Mouse (Mus musculus): Measurements from ENCODE around the gene Gm28557. TPM values are rescaled to one million over a fixed set of nuclear protein-coding genes. Genes with fewer than 3 reads are reported as not detected.

Gene Gm28557
- total and polyA plus RNA-seq, 2 experiments from 2014 or later = 0.89 to 3.1 TPM

DNA sequence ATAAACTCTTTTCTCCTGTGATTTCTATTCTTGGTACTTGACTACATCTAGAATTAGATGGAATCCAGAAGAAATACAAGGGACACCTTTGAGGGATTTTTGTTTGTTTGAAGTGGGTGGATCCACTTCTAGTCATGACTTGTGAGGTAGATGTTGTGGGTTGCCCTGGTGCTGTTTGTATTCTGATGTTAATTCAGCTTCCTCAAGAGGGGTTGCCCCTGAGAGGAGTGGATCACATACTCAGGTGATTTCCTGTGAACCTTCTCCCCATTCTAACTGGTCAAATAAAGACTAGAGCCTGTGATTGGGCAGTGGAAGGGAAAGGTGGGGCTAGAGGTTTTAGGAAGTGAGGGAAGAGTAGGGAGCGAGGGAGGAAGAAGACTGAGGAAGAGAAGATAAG lies 26.5 kb downstream of the Gm28557 start:
- H3K9me3 ChIP-seq (ENCODE audit: low read length) = no peaks in the 10 kb centered on the region
- 75% methylated on average over 1 of the region's 1 CpGs for WGBS
- no peak for TF ChIP-seq CTCF (IDR thresholded peaks at IDR 0.05)
- peak overlapping the region; percentile 77 for H3K27ac ChIP-seq (ENCODE audit: low read depth, low read length)
- peak overlapping the region; percentile 71 for H3K4me3 ChIP-seq (ENCODE audit: low read depth, low read length)
- ATAC-seq (ENCODE audit: low FRiP score) = peak; percentile 18; the same call in 1 of the 2 replicates
- peak overlapping the region; percentile 75 for H3K4me2 ChIP-seq (ENCODE audit: low read depth, low read length, poor library complexity, severe bottlenecking)
- no peak for DNase-seq (ENCODE audit: low spot score)
- peak overlapping the region; percentile 40; the same call in 1 of the 2 replicates for H3K9ac ChIP-seq (replicated peaks; ENCODE audit: low read length, poor library complexity, severe bottlenecking)
- no peaks in the 10 kb centered on the region for H3K27me3 ChIP-seq (ENCODE audit: insufficient read depth, low read length)
- 0 out of 2 replicates have a peak, but pooled peaks cover 6% of the 10 kb centered on the region for H3K36me3 ChIP-seq (ENCODE audit: insufficient read depth, low read length)
- H3K4me1 ChIP-seq (ENCODE audit: insufficient read depth, low read length) = no peaks in the 10 kb centered on the region

DNA sequence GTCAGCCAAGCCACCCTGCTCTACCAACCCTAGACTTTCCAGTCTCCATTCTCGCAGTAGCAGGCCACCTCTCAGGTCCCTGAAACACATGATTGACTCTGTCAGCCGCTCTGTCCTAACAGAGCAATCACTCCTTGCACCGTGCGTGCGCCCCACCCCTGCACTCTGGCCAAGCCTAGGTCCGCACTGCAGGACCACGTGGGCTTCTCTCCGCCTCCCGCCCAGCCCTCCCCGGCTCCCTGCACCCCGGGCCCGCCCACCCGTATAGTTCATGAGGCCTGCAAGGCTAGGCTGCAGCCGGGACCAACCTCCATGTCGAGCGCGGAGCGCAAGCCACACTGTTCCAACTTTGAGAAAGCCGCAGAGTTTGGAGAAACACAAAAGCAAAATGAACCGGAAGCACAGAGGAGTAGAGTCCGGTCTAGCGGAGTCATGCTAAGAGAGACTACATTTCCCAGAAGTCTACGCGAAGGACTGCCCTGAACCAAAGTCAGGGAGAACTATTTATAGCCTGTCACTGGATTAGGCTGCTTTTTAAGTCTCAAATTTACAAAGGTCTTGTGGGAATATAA lies 27.2 kb downstream of the Gm28557 start:
- Histone ChIP-seq H3K4me1 (ENCODE audit: insufficient read depth, low read length) (no peaks in the 10 kb centered on the region), H3K9me3 (ENCODE audit: low read length) (no peaks in the 10 kb centered on the region), H3K4me2 (ENCODE audit: low read depth, low read length, poor library complexity, severe bottlenecking) (peak overlapping the region; percentile 75), H3K4me3 (ENCODE audit: low read depth, low read length) (peak overlapping the region; percentile 71), H3K27ac (ENCODE audit: low read depth, low read length) (peak overlapping the region; percentile 77), H3K27me3 (ENCODE audit: insufficient read depth, low read length) (no peaks in the 10 kb centered on the region), H3K36me3 (ENCODE audit: insufficient read depth, low read length) (0 out of 2 replicates have a peak, but pooled peaks cover 9% of the 10 kb centered on the region), H3K9ac (replicated peaks; ENCODE audit: low read length, poor library complexity, severe bottlenecking) (peak overlapping the region; percentile 64)
- TF ChIP-seq CTCF (IDR thresholded peaks at IDR 0.05) = no peak
- ATAC-seq (ENCODE audit: low FRiP score) (peak; percentile 97), DNase-seq (ENCODE audit: low spot score) (peak; percentile 90)
- under 1% methylated on average over 24 of the region's 24 CpGs for WGBS

- no peak overlapping the region for H3K9ac ChIP-seq (replicated peaks; ENCODE audit: low read length, poor library complexity, severe bottlenecking)
- DNase-seq (ENCODE audit: low spot score) = no peak
- WGBS = 96% methylated on average over 2 of the region's 2 CpGs
These were observed 31.2 kb downstream of the Gm28557 start for GRCm38 (mm10) chr13:67077244-67077643.

DNA sequence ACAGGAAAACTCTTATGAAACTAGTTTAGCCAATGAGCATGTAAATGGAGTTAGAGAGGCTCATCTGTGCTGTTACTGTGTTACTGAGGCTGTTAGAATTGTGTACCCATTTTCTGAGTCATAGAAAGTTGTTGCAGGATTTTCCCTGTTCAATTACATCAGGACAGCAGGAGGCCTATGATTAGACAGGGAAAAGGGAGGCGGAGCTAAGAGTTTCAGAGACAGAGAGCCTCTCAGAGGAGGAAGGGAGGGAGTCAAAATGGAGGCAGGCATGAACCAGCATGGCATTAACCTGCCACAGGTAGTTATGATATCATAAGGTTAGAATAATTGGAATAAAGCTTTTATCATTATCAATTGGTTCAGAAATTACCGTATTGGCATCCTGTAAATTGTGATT lies 35.6 kb downstream of the Gm28557 start:
- H3K4me1 ChIP-seq (ENCODE audit: insufficient read depth, low read length) = no peaks in the 10 kb centered on the region
- H3K9me3 ChIP-seq (ENCODE audit: low read length) = peaks cover 18% of the 10 kb centered on the region
- H3K9ac ChIP-seq (replicated peaks; ENCODE audit: low read length, poor library complexity, severe bottlenecking) = no peak overlapping the region
- TF ChIP-seq CTCF (IDR thresholded peaks at IDR 0.05) = no peak
- DNase-seq (ENCODE audit: low spot score) (no peak), ATAC-seq (ENCODE audit: low FRiP score) (no peak)
- no peak overlapping the region for H3K4me2 ChIP-seq (ENCODE audit: low read depth, low read length, poor library complexity, severe bottlenecking)
- H3K27ac ChIP-seq (ENCODE audit: low read depth, low read length) = no peak overlapping the region
- no peaks in the 10 kb centered on the region for H3K27me3 ChIP-seq (ENCODE audit: insufficient read depth, low read length)
- WGBS = 100% methylated on average over 2 of the region's 2 CpGs
- H3K36me3 ChIP-seq (ENCODE audit: insufficient read depth, low read length) = peaks cover 41% of the 10 kb centered on the region
- no peak overlapping the region for H3K4me3 ChIP-seq (ENCODE audit: low read depth, low read length)

More at GRCm38 (mm10) chr13:67077244-67077643, 31.2 kb downstream of the Gm28557 start:
- H3K4me1 ChIP-seq (ENCODE audit: insufficient read depth, low read length) = no peaks in the 10 kb centered on the region
- 0 out of 2 replicates have a peak, but pooled peaks cover 5% of the 10 kb centered on the region for H3K9me3 ChIP-seq (ENCODE audit: low read length)
- H3K27ac ChIP-seq (ENCODE audit: low read depth, low read length) = no peak overlapping the region
- no peak overlapping the region for H3K4me3 ChIP-seq (ENCODE audit: low read depth, low read length)
- no peaks in the 10 kb centered on the region for H3K27me3 ChIP-seq (ENCODE audit: insufficient read depth, low read length)
- no peak overlapping the region for H3K4me2 ChIP-seq (ENCODE audit: low read depth, low read length, poor library complexity, severe bottlenecking)
- peaks cover 26% of the 10 kb centered on the region for H3K36me3 ChIP-seq (ENCODE audit: insufficient read depth, low read length)
- ATAC-seq (ENCODE audit: low FRiP score) = no peak
- TF ChIP-seq CTCF (IDR thresholded peaks at IDR 0.05) = no peak

DNA sequence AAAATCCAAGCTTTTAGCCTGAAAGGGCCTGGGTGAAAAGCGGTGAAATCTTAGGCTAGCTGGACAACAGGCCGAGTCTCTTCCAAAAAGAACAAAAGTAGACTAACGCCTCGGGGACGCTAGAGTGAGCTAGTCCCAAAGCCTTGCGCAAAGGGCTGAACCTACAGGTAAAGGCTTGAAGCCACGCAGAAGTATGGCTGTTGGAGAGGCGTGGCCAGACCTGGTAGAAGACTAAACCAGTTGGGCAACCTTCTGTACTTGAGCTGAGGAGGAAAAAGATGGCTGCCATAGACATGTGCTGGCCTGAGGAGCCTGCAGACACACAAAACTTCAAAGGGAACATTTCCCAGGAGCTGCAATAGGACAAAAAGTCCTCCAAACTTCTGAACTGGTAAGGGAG lies 43.0 kb downstream of the Gm28557 start:
- Histone ChIP-seq H3K27me3 (ENCODE audit: insufficient read depth, low read length) (no peaks in the 10 kb centered on the region), H3K4me1 (ENCODE audit: insufficient read depth, low read length) (no peaks in the 10 kb centered on the region), H3K4me2 (ENCODE audit: low read depth, low read length, poor library complexity, severe bottlenecking) (no peak overlapping the region), H3K9me3 (ENCODE audit: low read length) (peaks cover 8% of the 10 kb centered on the region), H3K9ac (replicated peaks; ENCODE audit: low read length, poor library complexity, severe bottlenecking) (no peak overlapping the region), H3K36me3 (ENCODE audit: insufficient read depth, low read length) (peaks cover 8% of the 10 kb centered on the region), H3K27ac (ENCODE audit: low read depth, low read length) (no peak overlapping the region), H3K4me3 (ENCODE audit: low read depth, low read length) (no peak overlapping the region)
- no peak for TF ChIP-seq CTCF (IDR thresholded peaks at IDR 0.05)
- ATAC-seq (ENCODE audit: low FRiP score) = no peak
- no peak for DNase-seq (ENCODE audit: low spot score)
- 88% methylated on average over 8 of the region's 8 CpGs for WGBS

GRCm38 (mm10) chr13:67062427-67062826 lies 46.0 kb downstream of the Gm28557 start:
- no peak for TF ChIP-seq CTCF (IDR thresholded peaks at IDR 0.05)
- no peak for ATAC-seq (ENCODE audit: low FRiP score)
- Histone ChIP-seq H3K36me3 (ENCODE audit: insufficient read depth, low read length) (no peaks in the 10 kb centered on the region), H3K4me3 (ENCODE audit: low read depth, low read length) (no peak overlapping the region), H3K9ac (replicated peaks; ENCODE audit: low read length, poor library complexity, severe bottlenecking) (no peak overlapping the region), H3K27ac (ENCODE audit: low read depth, low read length) (no peak overlapping the region), H3K4me1 (ENCODE audit: insufficient read depth, low read length) (no peaks in the 10 kb centered on the region; the same call in 1 of the 2 replicates), H3K27me3 (ENCODE audit: insufficient read depth, low read length) (no peaks in the 10 kb centered on the region), H3K4me2 (ENCODE audit: low read depth, low read length, poor library complexity, severe bottlenecking) (no peak overlapping the region), H3K9me3 (ENCODE audit: low read length) (0 out of 2 replicates have a peak, but pooled peaks cover 3% of the 10 kb centered on the region)
- WGBS = 55% methylated on average over 7 of the region's 7 CpGs
- no peak for DNase-seq (ENCODE audit: low spot score)
